Mouse (Mus musculus) retina, postnatal 7 days (tissue): ENCODE data around the gene Ahnak.
"Not testable (repeated sequence)": the region's sequence is repeated elsewhere in the genome, so short reads cannot be mapped to it uniquely, and the experiment has no call there.

Experiments used
- DNase-seq: peaks from one replicate; pipeline ENCODE4 v3.0.0-alpha.2; 2012; ENCODE audit warnings: low read depth, low spot score

Gene Ahnak

GRCm38 (mm10) chr19:9097441-9097840 is 108.4 kb downstream of the Ahnak start:
- no peak for DNase-seq

- DNase-seq, result no peak
These were observed 110.7 kb downstream of the Ahnak start for GRCm38 (mm10) chr19:9099751-9100150.

- DNase-seq, result no peak
These were observed 111.4 kb downstream of the Ahnak start for GRCm38 (mm10) chr19:9100297-9101061.

GRCm38 (mm10) chr19:9101062-9101457 is 112.0 kb downstream of the Ahnak start:
- DNase-seq, result peak; percentile 13

GRCm38 (mm10) chr19:9103986-9104385 is 114.9 kb downstream of the Ahnak start:
- no peak for DNase-seq

GRCm38 (mm10) chr19:9105101-9105685 is 116.1 kb downstream of the Ahnak start:
- DNase-seq, result no peak

GRCm38 (mm10) chr19:9106096-9106495 is 117.0 kb downstream of the Ahnak start:
- DNase-seq, result no peak

GRCm38 (mm10) chr19:9106751-9107378 is 117.8 kb downstream of the Ahnak start:
- no peak for DNase-seq

GRCm38 (mm10) chr19:9107379-9107755 is 118.3 kb downstream of the Ahnak start:
- no peak for DNase-seq

GRCm38 (mm10) chr19:9108536-9108935 is 119.5 kb downstream of the Ahnak start:
- no peak for DNase-seq

- DNase-seq, result peak; percentile 65
These were observed 121.2 kb downstream of the Ahnak start for GRCm38 (mm10) chr19:9110182-9110869.

- no peak for DNase-seq
These were observed 123.0 kb downstream of the Ahnak start for GRCm38 (mm10) chr19:9112043-9112442.

- DNase-seq, result no peak
These were observed 127.2 kb downstream of the Ahnak start for GRCm38 (mm10) chr19:9116268-9116667.

- no peak for DNase-seq
These were observed 128.2 kb downstream of the Ahnak start for GRCm38 (mm10) chr19:9117275-9117674.

- no peak for DNase-seq
These were observed 130.8 kb downstream of the Ahnak start for GRCm38 (mm10) chr19:9119655-9120425.

GRCm38 (mm10) chr19:9122390-9122789 is 133.3 kb downstream of the Ahnak start:
- DNase-seq, result no peak

GRCm38 (mm10) chr19:9123986-9124385 is 134.9 kb downstream of the Ahnak start:
- not testable (repeated sequence) for DNase-seq
